Mouse (Mus musculus) frontal cortex, postnatal 14 days (tissue): ENCODE measurements around the gene Cacnb4.

ENCODE experiments used
- DNase-seq, 2 experiments: peaks; one replicate each; pipeline ENCODE4 v3.0.0; 2022; ENCODE audit warnings: low spot score in 2 of 2

The Cacnb4 gene

GRCm38 (mm10) chr2:52474570-52474969, 202.1 kb downstream of the Cacnb4 start:
- DNase-seq, result no peak

GRCm38 (mm10) chr2:52471545-52472291, 204.9 kb downstream of the Cacnb4 start:
- DNase-seq, result no peak

- DNase-seq, result no peak
Observed at GRCm38 (mm10) chr2:52470044-52470560, 206.5 kb downstream of the Cacnb4 start.

GRCm38 (mm10) chr2:52467629-52468028, 209.0 kb downstream of the Cacnb4 start:
- no peak for DNase-seq

- DNase-seq, result no peak
Observed at GRCm38 (mm10) chr2:52461206-52461967, 215.2 kb downstream of the Cacnb4 start.

GRCm38 (mm10) chr2:52455606-52456479, 220.8 kb downstream of the Cacnb4 start:
- DNase-seq, result no peak

- no peak for DNase-seq
Observed at GRCm38 (mm10) chr2:52449818-52450217, 226.8 kb downstream of the Cacnb4 start.

GRCm38 (mm10) chr2:52448916-52449315, 227.7 kb downstream of the Cacnb4 start:
- no peak for DNase-seq

GRCm38 (mm10) chr2:52446648-52447047, 230.0 kb downstream of the Cacnb4 start:
- no peak for DNase-seq

GRCm38 (mm10) chr2:52442125-52442524, 234.5 kb downstream of the Cacnb4 start:
- no peak for DNase-seq

- DNase-seq, result no peak
Observed at GRCm38 (mm10) chr2:52440420-52441015, 236.1 kb downstream of the Cacnb4 start.

- DNase-seq, result no peak
Observed at GRCm38 (mm10) chr2:52438437-52438836, 238.2 kb downstream of the Cacnb4 start.

GRCm38 (mm10) chr2:52438013-52438412, 238.6 kb downstream of the Cacnb4 start:
- DNase-seq, result no peak

GRCm38 (mm10) chr2:52435919-52436632, 240.6 kb downstream of the Cacnb4 start:
- no peak for DNase-seq

GRCm38 (mm10) chr2:52433365-52433764, 243.3 kb downstream of the Cacnb4 start:
- DNase-seq, result no peak

GRCm38 (mm10) chr2:52427383-52427782, 249.2 kb downstream of the Cacnb4 start:
- no peak for DNase-seq

- DNase-seq, result no peak
Observed at GRCm38 (mm10) chr2:52426041-52426440, 250.6 kb downstream of the Cacnb4 start.

- no peak for DNase-seq
Observed at GRCm38 (mm10) chr2:52425523-52425795, 251.2 kb downstream of the Cacnb4 start.

- DNase-seq, result peak; percentile 86 to 91
Observed at GRCm38 (mm10) chr2:52424747-52425522, 251.7 kb downstream of the Cacnb4 start, which contains the start of gene Arl5a. TSS of gene Arl5a (minus strand) at chr2:52424901.

- DNase-seq, result peak in 1 of 2 experiments; percentile 42
Observed at GRCm38 (mm10) chr2:52424248-52424728, 252.3 kb downstream of the Cacnb4 start.
